Mouse (Mus musculus) myocyte (in vitro differentiated cells): Measurements from ENCODE around the gene Pla2g5. TPM values are rescaled to one million over a fixed set of nuclear protein-coding genes. Genes with fewer than 3 reads are reported as not detected.
"Not testable (repeated sequence)": the region's sequence is repeated elsewhere in the genome, so short reads cannot be mapped to it uniquely, and the experiment has no call there.

ENCODE experiments used
- H3K27me3 ChIP-seq: one replicate; pipeline ENCODE4 v1.6.1; 2011; ENCODE audit not compliant: control insufficient read depth, insufficient read depth, insufficient read length
- H3K36me3 ChIP-seq: one replicate; pipeline ENCODE4 v1.6.1; 2011; ENCODE audit not compliant: control insufficient read depth, insufficient read depth
- H3K4me2 ChIP-seq: one replicate; pipeline ENCODE4 v1.6.1; 2011; ENCODE audit warnings: low read depth, control low read depth
- H3K4me3 ChIP-seq: one replicate; pipeline ENCODE4 v1.5.1; 2011; ENCODE audit warnings: mild to moderate bottlenecking, control low read depth, moderate library complexity
- H3K79me2 ChIP-seq: one replicate; pipeline ENCODE4 v1.6.1; 2011; ENCODE audit not compliant: control insufficient read depth, insufficient read depth
- H3ac ChIP-seq: one replicate; pipeline ENCODE4 v1.6.1; 2011; ENCODE audit not compliant: control insufficient read depth, insufficient read length
- CEBPB ChIP-seq: IDR thresholded peaks from 2 replicates; pipeline ENCODE4 v1.6.1; 2011; ENCODE audit warnings: mild to moderate bottlenecking, moderate library complexity; ENCODE audit not compliant: poor library complexity, insufficient read depth, severe bottlenecking
- E2F4 ChIP-seq: IDR thresholded peaks from one replicate; pipeline ENCODE4 v1.6.1; 2011; ENCODE audit warnings: mild to moderate bottlenecking, control low read depth, moderate library complexity; ENCODE audit not compliant: insufficient read depth
- MAX ChIP-seq: IDR thresholded peaks from one replicate; pipeline ENCODE4 v1.6.1; 2011; ENCODE audit warnings: low read depth, mild to moderate bottlenecking, control low read depth
- MYOD1 ChIP-seq, 3 experiments: IDR thresholded peaks; one replicate each; pipeline ENCODE4 v1.6.1; 2011; ENCODE audit warnings: control low read depth in 2 of 3, low read depth in 2 of 3, mild to moderate bottlenecking in 2 of 3, moderate library complexity in 1 of 3; ENCODE audit not compliant: insufficient read length in 2 of 3, control insufficient read depth in 1 of 3
- MYOG ChIP-seq, 3 experiments: IDR thresholded peaks; one replicate each; pipeline ENCODE4 v1.6.1; 2011; ENCODE audit warnings: control low read depth in 2 of 3, low read depth in 2 of 3, mild to moderate bottlenecking in 2 of 3; ENCODE audit not compliant: insufficient read length in 2 of 3, control insufficient read depth in 1 of 3, insufficient read depth in 1 of 3
- POLR2A ChIP-seq: IDR thresholded peaks from one replicate; pipeline ENCODE4 v1.6.1; 2011; ENCODE audit warnings: low read depth, mild to moderate bottlenecking, control low read depth, moderate library complexity; ENCODE audit not compliant: insufficient read length
- POLR2AphosphoS2 ChIP-seq: IDR thresholded peaks from one replicate; pipeline ENCODE4 v1.6.1; 2011; ENCODE audit warnings: low read depth, control low read depth; ENCODE audit not compliant: insufficient read length
- REST ChIP-seq: IDR thresholded peaks from one replicate; pipeline ENCODE4 v1.6.1; 2011; ENCODE audit warnings: mild to moderate bottlenecking, control low read depth, moderate library complexity; ENCODE audit not compliant: insufficient read depth, insufficient read length
- SRF ChIP-seq: IDR thresholded peaks from one replicate; pipeline ENCODE4 v1.6.1; 2011; ENCODE audit warnings: low read depth; ENCODE audit not compliant: control insufficient read depth, insufficient read length
- TCF12 ChIP-seq: IDR thresholded peaks from one replicate; pipeline ENCODE4 v1.6.1; 2011; ENCODE audit warnings: mild to moderate bottlenecking, control low read depth; ENCODE audit not compliant: poor library complexity, insufficient read depth, severe bottlenecking
- TCF3 ChIP-seq: IDR thresholded peaks from one replicate; pipeline ENCODE4 v1.6.1; 2011; ENCODE audit warnings: low read depth, control low read depth; ENCODE audit not compliant: insufficient read length
- USF1 ChIP-seq: IDR thresholded peaks from one replicate; pipeline ENCODE4 v1.6.1; 2011; ENCODE audit warnings: low read depth, mild to moderate bottlenecking, control low read depth, moderate library complexity
- polyA plus RNA-seq: library from polyadenylated mRNA; unstranded; fragments of >200 nt; fragmentation: generic; extraction: Trizol; gene quantifications from one replicate; pipeline ENCODE4 v1.2.1, GENCODE M21; 2012; ENCODE audit warnings: missing spikeins

Pla2g5 gene
- 0.10 TPM for polyA plus RNA-seq

DNA sequence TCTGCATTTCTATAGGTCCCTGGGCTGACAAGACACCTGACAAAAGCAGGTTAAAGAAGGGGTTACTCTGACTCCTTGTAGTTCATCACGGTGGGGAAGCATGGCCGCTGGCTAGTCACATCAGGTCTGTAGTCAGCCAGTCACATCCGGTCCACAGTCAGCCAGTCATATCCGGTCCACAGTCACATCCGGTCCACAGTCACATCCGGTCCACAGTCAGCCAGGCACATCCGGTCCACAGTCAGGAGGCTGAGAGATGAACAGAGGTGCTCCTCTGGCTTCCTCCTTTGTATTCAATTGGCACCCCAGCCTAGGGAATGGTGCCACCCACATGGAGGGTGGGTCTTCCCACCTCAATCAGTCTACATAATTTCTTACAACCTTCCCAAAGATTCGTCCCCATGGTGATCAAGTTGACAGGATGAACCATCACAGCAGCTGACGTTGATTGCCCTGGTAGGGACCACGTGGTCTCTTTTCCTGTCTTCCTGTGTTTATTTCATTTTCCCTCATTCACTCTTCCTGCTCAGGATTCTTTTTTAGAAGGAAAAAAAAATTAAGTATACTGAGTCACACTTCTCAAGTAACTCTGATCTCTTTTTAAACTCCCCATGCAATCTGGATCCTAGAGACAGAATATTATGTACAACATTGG is at the start of gene Pla2g5:
Gene Pla2g5, minus strand, starts transcription at position 139 of the 655 bp plus-strand sequence.
- Histone ChIP-seq H3ac (no peak within 1 kb of the TSS), H3K4me2 (no peak within 1 kb of the TSS), H3K79me2 (no peaks in the 10 kb centered on the region), H3K4me3 (no peak within 1 kb of the TSS), H3K27me3 (no peaks in the 10 kb centered on the region), H3K36me3 (no peaks in the 10 kb centered on the region)
- TF ChIP-seq REST (no peak), MYOD1 (IDR thresholded peaks at IDR 0.05; ENCODE audit: control insufficient read depth in 1 of 3, insufficient read length in 2 of 3, low read depth in 2 of 3) (peak in 1 of 3 experiments; percentile 15), SRF (no peak), TCF12 (no peak), CEBPB (no peak), USF1 (no peak), MYOG (IDR thresholded peaks at IDR 0.05; ENCODE audit: control insufficient read depth in 1 of 3, insufficient read depth in 1 of 3, insufficient read length in 2 of 3, low read depth in 2 of 3) (no peak)

DNA sequence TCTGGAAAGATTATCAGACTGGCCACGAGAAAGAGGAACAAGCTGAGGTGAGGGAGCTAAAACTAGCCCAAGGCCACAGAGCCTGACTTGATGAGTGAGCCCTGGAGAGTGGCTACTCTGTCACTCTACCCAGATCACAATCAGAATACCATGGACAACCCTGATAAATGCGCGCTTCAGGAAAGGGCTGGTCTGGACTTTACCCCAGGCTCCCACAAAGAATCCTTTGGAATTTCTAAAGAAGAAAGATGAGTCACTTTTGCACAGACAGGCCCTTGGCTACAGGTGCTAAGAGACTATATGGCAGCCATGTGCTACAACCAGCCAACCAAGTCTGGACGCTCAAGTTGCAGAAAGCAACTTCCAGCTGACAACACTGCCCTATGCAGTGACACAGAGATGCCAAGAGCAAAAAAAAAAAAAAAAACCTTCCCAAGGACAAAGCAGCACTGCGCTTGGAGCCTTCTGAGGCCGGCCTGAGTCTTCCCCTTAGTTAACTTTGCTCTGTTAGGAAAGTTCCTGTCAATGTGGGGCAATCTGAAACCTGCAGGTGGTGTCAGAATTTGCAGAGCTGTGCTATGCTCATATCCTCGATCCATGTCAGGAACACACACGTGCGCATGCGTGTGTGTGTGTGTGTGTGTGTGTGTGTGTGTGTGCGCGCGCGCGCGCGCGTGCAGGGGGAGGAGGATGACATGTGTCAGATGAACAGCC is 42.5 kb upstream of the Pla2g5 start:
- Histone ChIP-seq H3ac (no peak overlapping the region), H3K27me3 (no peaks in the 10 kb centered on the region), H3K79me2 (no peaks in the 10 kb centered on the region), H3K4me3 (no peak overlapping the region), H3K4me2 (no peak overlapping the region), H3K36me3 (peaks cover 18% of the 10 kb centered on the region)
- no peak for TF ChIP-seq POLR2AphosphoS2
- no peak for TF ChIP-seq POLR2A
- no peak for TF ChIP-seq MYOG (IDR thresholded peaks at IDR 0.05; ENCODE audit: control insufficient read depth in 1 of 3, insufficient read depth in 1 of 3, insufficient read length in 2 of 3, low read depth in 2 of 3)
- TF ChIP-seq SRF, result no peak
- TF ChIP-seq MAX, result no peak
- TF ChIP-seq TCF3, result no peak
- no peak for TF ChIP-seq REST

DNA sequence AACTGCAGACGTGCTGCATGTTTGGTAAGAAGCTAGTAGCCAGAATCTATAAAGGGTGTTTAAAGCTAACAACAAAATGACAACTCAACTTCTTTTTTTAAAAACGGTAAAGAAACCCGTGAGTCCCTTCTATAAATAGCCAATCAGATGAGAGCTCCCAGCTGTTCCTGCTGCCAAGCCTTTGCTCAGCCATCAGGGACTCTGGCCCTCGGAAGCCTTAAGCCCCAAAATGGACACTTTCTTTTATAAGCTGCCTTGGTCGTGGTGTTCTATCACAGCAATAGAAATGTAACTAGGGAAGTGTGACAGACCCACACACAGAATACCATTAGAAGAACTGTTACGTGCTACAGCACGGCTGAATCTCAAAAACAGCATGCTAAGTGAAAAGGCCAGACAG is 36.1 kb upstream of the Pla2g5 start:
- Histone ChIP-seq H3K4me3 (no peak overlapping the region), H3K27me3 (no peaks in the 10 kb centered on the region), H3K79me2 (no peaks in the 10 kb centered on the region), H3K4me2 (no peak overlapping the region), H3ac (no peak overlapping the region), H3K36me3 (peaks cover 11% of the 10 kb centered on the region)
- no peak for TF ChIP-seq MYOD1 (IDR thresholded peaks at IDR 0.05; ENCODE audit: control insufficient read depth in 1 of 3, insufficient read length in 2 of 3, low read depth in 2 of 3)
- TF ChIP-seq REST, result no peak
- TF ChIP-seq MYOG (IDR thresholded peaks at IDR 0.05; ENCODE audit: control insufficient read depth in 1 of 3, insufficient read depth in 1 of 3, insufficient read length in 2 of 3, low read depth in 2 of 3), result peak in 1 of 3 experiments; percentile 46

DNA sequence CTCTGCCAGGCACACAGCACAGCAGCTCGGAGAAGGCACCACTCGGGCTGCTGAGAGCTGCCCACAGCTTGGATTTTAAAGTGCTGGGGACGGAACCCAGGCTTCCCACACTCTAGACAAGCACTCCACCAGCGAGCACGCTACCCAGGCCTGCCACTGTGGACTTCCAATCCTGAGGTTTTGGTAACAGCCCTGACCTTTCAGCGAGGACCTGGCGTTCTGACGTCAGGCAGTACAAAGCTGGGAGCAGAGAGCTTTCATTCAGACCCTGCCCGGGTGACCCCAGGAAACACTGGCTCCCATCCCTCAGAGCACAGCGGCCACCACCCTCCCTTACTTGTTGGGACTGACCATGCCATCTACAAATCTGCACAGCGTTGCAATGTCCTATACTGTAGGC is 30.5 kb upstream of the Pla2g5 start:
- H3K79me2 ChIP-seq, H3K27me3 ChIP-seq, H3K4me2 ChIP-seq, H3K36me3 ChIP-seq, H3K4me3 ChIP-seq, H3ac ChIP-seq: not testable (repeated sequence)

DNA sequence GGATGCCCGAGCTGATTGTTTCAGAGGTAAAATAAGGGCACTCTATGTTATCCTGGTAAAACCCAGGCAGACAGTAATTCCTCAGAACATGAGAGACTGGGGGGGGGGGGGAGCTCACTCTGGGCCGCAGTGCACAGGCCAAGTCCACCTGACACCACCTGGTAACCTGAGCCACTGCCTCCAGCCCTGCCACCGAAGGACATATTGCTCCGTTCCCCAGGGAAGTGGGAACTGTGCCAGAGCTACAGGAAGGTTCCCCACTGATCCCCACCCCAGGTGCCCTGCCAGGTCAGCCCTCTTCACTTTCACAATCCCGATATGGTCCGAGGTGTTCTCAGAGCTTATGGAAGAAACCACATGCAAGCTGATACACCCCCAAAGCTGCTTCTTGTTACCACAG is 29.4 kb upstream of the Pla2g5 start:
- H3K36me3 ChIP-seq, result peaks cover 1% of the 10 kb centered on the region
- H3K79me2 ChIP-seq, result no peaks in the 10 kb centered on the region
- no peak overlapping the region for H3K4me2 ChIP-seq
- H3ac ChIP-seq, result no peak overlapping the region
- no peak overlapping the region for H3K4me3 ChIP-seq
- TF ChIP-seq USF1, result no peak
- TF ChIP-seq MYOD1 (IDR thresholded peaks at IDR 0.05; ENCODE audit: control insufficient read depth in 1 of 3, insufficient read length in 2 of 3, low read depth in 2 of 3), result no peak
- no peak for TF ChIP-seq CEBPB
- TF ChIP-seq TCF3, result no peak
- no peak for TF ChIP-seq TCF12
- TF ChIP-seq SRF, result no peak
- TF ChIP-seq E2F4, result no peak
- TF ChIP-seq MYOG (IDR thresholded peaks at IDR 0.05; ENCODE audit: control insufficient read depth in 1 of 3, insufficient read depth in 1 of 3, insufficient read length in 2 of 3, low read depth in 2 of 3), result no peak
- no peaks in the 10 kb centered on the region for H3K27me3 ChIP-seq
